Mouse (Mus musculus): ENCODE data around the gene Etl4.

The Etl4 gene

DNA sequence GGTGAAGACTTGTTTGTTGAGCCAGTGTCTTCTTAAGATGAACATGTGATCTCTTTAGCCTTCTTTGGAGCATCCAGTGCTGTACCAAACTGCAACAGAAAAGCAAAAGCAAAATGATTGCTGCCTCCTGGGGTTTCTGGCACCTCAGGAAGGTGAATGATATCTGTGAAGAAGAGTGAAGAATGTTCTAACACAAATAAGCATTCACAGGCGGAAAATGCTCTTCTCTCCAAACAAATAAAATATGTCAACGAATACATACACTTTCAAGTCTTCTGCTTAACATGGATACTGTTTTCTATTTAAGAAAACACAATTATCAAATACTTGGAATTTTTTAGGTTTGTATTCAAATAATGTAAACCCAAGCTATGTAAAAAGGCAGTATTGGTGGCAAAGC lies 678.3 kb downstream of the Etl4 start:
- DNase-seq = no peak

DNA sequence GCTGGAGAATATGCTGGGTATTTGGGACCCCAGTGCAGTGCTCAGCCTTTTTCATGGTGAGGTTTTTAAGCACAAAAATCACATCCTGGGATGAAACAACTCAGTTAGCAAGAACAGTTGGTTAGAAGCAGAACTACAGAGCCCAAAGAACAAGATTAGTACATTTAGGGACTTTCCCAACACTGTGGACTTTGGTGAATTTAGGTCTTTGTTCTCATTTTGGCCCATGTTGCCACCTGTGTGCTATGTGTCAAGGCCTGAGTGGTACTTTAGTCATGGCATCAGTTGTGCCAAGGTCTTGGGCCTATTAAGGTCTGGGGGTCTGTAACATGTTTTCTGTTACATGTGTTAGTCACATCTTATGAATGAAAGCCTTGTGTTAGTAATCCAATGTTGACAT lies 679.1 kb downstream of the Etl4 start:
- DNase-seq = no peak

DNA sequence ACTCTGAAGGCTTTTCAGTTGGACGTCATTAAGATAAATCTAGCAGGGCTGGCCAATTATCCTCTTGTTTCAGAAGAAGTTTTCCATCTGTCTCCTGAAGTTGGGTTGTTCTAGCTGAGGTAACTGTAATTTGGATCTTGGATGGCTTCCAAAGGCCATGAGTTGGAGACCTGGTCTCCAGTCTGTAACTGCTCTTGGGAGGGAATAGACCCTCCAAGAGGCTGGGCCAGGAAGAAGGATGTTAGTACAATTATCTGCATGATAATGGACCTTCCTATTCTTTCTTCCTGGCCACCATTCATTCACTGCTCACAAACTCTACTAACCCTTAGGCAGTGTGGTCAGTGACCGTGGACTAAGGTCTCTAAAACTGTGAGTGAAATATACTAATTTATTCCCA lies 684.5 kb downstream of the Etl4 start:
- no peak for DNase-seq

DNA sequence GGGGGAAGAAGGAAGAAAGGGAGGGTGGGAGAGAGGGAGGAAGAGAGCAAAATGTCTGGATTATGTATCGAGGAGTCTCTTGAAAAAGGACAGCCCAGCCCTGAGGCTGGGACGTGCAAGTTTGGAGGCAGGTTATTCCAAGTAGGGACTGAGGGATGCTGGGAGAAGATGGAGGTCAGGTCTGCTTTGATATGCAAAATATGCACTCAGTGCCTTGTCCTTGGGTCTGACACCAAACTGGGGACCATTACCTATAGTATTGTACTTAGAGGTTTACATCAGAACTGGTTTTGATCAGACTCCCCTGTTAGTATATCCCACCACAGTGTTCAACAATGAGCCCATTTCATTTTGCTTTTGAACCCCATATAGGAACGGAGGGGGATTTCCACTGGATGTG lies 685.4 kb downstream of the Etl4 start:
- DNase-seq = no peak

DNA sequence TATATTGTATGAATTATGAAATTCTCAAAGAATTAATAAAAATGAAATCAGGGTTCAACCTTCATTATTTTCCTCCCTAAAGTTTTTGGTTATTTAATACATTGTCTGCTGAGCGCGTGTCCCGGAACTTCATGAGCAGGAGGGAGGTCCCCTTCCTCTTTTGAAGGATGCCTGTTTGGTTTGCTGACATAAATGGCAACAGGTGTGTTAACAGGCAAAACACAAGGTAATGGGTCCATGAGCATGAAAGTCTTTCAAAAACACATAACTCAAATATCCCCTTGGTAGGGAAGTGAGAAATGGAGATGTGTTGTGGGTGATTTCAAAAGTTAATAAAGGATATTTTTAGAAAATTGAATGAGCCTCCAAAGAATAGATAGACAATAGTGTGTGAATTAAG lies 687.0 kb downstream of the Etl4 start:
- DNase-seq = no peak

DNA sequence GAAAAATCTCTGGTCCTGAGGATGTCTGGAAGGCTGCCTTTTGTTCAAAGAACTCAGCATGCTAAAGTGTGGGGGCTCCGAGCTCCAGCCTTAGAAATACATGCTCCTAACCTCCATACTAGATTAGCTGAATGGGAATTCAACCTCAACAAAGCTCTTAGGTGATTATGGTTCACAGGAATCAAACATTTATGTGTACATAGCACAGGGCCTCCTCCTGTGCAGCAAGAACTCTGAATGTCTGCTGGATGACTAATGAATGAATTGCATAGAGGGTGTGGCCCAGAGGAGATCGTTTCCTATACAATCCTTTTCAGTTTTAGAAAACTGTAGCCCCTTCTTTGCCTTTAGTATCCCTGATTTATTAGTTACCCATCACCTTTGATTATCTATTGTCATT lies 687.6 kb downstream of the Etl4 start:
- DNase-seq = no peak

DNA sequence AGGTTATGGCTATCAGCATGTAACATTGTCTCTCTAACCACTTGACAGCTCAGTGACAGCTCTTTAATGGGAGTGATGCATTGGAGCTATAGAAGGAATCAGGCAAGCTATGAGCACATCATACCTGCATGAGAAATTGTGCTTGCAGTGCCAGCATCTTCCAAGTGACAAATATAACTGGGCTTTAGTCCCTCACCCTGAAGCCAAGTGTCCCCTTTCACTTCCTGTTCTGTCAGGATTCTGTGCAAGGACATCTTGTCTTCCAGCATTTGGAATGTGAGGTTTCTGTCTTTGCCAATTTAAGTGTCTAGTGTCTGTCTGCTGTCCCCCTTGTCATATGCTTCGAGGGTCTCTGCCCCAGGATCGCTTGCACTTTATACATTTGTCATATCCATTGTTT lies 693.1 kb downstream of the Etl4 start:
- DNase-seq = no peak

DNA sequence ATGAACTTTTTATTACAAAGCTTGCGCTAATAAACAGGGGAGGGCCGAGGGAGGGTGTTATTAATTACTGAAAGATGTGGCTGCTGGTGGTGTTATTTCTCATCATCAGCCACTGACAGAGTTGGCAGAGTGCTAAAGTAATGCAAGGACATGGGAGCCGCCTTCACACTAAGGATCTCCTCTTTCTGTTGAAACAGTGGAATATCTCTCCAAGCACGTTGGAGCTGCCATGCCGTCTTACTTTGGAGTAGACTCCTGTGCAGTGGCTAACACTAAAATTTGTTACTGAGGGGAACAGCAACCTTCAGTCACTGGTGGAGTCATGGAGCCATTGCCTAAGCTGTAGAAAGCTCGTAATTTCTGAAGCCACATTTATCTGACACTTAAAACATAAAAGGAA lies 694.0 kb downstream of the Etl4 start:
- no peak for DNase-seq

DNA sequence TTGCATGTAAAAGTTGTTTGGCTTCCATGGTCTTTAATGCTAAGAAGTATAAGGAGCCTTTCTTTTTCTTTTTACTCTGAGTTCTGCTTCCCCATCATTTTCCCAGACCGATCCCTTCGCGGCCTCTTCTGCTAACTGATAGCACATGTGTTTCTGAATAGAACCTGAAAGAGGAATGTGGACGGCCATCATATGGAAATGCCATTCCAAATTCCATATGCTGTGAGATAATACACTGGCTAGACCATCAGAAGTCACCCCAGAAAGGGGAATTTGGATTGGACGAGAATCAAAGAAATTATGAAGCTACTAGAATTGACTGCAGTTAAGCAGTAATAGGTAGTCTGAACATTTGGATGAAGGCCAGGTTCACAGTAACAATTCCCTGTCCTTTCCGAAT lies 694.4 kb downstream of the Etl4 start:
- no peak for DNase-seq

DNA sequence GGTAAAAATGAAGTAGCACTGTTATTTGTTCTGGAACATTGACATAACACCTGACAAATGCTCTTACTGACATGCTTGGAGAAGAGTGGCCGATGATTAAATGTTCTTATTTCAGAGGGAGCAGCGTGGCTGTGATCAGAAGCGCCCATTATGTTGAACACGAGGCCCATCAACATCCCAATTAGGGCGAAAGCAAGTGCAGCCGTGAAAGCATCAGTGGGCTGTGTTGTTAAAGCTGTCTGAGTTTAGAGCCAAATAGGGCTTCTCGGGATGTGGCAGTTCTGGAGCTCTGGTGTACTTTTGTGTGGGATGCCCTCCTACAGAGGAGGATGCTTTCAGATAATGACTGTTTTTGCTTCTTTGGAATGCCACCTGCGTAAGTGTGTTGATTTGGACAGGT lies 699.6 kb downstream of the Etl4 start:
- no peak for DNase-seq

DNA sequence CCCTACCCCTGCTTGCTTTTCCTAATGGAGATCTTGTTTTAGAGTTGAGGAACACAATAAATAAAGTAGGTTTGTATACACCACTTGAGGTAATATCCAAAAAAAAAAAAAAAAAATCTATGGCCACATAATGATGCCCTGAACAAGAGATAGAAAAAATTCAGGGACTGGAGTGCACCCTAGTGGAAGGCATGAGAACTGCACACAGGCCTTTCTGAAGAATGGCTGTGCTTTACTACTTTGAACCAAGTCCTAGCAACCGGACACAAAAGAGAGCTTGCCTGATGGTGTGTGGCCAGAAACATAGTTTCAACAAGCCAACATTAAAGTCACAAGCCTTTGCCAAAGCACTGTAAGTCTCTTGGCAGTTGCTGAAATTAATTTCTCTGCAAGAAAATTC lies 706.4 kb downstream of the Etl4 start:
- DNase-seq = peak; percentile 4 to 8

DNA sequence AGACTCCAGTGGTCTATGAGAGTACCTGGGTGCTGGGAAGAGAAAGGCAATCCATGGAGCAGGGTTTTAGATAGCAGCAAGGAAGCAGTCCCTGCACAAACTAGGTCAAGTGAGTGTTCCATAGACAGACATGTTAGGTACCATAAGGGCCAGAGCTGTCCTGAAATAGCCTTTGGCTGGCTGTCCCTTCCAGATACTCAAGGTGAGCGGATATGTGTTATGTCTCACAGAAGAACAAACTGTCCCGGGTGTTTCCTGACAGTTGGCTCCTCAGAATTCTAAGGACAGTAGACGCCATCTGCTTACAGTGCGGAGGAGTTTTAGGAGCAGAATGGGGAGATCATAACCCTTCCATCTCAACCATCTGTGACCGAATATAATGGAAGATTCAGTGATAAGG lies 708.8 kb downstream of the Etl4 start:
- DNase-seq = peak in 1 of 2 experiments; percentile 3

DNA sequence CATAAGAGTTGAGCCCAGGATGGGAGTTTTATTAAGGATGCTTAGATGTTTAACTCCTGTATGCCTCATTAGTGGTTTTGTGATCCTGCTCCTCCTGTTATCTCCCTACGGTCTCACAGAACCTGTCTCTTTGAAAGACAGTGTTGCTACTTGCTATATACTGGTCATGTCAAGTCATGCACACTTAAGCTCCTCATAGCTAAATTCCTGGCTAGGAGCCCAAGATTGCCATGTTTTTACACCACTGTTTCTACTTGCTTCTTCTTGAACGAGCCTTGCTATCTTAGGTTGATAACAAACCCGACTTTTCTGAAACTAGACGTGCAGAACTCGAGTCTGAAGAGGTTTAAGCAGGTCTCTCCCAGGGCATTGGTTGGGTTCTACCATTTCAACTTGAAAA lies 710.3 kb downstream of the Etl4 start:
- no peak for DNase-seq

DNA sequence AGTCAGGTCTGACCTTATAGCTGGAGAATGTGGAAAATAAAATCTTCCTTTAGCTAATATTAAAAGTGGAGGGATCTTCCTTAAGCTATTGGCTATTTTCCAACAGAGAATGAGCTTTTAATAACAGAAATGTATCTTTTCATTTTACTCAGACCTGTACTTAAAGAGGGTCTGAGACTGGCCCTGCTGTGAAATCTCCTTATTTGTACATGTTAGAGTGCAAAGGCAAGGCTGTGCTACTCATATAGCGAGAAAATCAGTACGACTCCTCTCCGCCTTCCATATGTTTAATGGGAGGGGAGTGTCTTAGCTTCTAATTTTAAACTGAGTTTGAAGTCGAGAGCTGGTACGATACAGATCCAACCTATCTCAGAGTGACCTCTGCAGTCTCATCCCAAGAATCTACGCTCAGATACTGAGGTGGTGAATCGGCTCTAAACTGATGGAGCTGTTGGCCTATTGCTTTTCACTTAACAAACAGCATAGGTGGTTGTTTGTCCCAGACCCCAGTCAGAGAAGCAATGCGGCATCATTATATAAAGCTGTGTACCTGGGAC lies 719.7 kb downstream of the Etl4 start:
- no peak for DNase-seq

DNA sequence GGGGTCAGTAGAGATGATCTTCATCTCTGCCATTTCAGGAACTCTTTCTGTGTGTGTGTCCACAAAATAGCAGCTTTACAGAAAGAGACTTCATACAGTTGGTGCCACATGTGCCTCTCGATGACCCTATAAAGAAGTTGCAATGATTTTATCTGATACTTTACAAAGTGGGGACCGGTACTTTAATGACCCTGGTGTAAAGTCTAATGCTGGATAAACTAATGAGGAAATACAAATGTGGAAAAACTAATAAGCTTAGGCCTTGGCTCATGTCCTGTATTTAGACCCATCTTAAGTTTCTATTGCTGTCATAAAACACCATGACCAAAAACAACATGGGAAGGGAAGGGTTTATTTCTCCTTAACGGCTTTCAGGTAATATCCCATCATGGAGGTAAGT lies 729.0 kb downstream of the Etl4 start:
- no peak for DNase-seq

DNA sequence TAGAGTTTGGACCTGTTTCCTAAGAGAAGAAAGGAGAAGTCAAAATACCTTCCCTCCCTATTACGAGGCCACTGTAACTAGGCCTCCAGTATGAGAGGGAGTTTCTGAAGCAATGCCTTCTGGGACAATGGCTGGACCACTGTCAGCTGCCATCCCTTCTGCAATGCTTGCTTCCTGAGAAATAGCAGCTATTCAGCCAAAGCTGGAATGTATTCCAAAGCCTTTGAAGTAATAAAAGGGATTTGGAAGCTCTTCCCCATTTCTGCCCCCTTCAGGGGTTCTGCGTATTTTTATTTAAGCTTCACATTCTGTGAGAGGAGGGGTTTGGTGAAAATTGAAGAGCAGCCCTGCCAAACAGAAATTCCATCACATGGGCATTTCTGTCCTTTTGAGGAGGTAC lies 730.1 kb downstream of the Etl4 start:
- DNase-seq = no peak

DNA sequence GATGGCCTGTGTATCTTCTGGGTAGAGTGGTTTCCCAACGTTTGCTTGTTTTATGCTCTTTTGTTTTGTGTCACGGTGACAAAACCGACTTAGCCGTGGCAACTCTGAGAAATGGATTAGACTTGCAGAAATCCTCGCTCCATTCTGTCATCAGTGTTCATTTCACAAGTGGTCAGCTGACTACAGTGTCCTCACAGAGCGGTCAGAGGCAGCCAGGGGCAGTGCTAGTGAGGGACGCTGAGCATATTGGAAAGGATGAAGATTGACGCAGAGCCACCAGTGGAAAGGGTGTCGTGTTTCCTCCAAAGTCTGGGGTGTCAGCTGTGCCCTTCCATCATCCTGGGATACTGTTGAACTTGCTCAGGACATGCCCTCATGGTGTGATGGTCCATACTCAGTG lies 733.2 kb downstream of the Etl4 start:
- no peak for DNase-seq

DNA sequence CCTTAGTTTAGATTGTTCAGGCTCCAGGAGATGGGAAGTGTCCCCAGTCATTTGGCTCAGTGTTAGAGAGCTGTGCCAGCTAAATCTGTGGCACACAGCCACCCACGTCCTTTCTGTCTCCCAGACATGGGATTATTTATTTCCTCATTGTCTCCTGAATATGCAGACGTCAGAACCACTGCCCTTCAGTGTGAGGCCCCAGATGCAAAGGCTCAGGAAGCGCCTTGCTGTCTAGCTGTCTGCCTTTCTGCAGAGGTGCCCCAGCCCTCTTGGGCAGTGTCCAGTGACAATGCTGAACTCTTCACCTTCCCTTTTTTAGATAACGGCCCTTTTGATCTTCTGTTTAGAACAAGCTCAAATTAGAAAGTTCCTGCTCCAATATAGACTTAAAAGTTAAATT lies 740.2 kb downstream of the Etl4 start:
- DNase-seq = no peak

DNA sequence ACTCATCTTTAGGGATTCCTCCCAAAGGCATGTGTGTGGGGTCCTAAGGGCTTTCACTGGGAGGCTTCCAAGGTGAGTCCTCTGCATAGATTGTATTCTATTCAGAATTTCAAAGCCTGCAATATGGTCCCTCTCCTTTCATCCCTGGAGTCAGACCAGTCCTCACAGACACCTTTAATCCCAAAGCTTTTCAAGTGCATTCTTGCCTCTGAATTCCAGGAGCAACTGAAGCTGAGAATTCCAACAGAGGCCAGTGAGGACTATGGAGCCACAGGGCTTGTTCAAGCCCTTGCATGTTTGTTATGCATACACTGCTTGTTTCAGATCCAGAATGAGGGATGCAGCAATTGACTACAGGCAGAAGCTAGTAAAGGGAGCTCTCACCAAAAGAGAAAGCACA lies 743.5 kb downstream of the Etl4 start:
- no peak for DNase-seq

DNA sequence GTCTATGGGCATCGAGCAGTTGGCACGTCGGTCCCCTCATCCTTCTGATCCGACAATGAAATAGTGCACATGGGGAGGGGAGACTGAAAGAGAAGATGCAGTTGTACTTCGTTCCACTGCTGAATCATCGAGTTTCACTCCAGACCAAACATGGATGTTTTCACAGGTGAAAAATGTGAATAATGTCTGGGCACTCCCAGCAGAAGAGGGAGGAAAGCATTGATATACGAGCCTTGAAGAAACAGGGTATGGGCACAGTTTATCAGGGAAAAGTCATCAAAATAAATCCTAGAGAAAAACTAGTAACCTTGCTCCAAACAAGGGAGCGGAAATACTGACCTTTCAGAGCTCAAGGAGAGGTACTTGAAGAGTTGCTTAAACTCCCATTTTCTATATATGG lies 744.5 kb downstream of the Etl4 start:
- DNase-seq = no peak

DNA sequence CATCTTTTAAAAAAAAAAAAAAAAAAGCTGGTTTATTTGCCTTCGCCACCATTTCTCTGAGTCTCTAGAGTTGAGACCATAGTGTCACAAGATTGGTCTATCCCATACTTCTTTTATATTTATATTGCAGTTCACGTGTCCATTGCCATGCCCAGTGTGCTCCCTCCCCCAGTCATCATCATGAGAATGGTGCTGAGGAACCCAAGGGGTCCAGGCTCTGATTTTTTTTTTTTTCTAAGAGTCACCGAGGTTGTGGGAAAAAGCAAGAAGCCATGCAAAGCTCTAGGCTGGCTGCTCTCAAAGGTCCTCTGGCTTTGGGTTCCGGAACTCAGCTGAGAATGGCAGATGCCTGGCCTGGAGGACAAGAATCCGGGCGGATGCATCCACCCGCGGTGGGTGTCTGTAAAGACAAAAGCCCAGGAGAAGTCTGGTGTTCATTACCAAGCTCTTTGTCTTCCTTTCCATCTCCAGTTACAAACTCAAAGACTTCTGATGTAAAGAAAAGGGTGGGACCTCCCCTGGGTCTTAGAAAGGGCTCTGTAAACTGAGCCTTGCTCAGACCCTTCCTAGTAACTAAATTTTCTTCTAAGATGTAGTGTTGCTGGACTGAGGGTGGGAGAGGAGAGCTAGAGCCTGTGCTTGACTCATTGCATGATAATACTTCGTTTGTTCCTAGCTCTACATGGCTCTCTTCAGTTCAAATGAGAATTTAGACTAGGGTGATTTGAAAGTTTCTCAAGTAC lies 745.2 kb downstream of the Etl4 start:
- DNase-seq = no peak

DNA sequence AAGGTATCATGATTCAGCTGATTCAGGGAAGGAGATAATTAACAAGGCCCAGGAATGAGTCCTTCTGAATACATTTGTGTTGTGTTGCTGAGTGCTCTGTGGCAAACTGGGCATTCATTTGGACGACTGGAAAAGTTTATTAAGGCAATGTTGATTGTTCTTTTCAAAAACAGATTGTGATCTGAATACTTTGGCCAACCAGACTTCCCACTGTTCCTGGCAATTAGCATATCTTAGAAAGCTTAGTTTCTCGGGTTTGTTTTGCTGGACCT lies 745.7 kb downstream of the Etl4 start:
- DNase-seq = no peak

DNA sequence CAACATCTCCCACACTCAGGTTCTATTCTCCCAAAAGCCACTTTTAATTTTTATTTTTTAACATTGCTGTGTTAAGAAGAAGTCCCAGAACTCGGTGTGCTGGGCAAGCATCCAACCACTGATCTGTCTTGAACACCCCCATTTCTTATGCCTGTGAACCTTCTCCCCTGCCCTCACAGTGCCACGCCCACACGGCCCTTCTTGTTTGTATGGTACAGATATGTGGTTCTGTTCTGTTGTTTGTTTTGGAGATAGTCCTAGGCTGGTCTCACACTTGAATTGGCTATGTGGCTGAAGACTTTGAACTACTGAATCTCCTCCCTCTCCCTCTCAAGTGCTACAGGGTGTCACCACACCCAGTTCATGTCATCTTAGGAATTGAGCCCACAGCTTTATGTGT lies 748.3 kb downstream of the Etl4 start:
- DNase-seq = no peak

DNA sequence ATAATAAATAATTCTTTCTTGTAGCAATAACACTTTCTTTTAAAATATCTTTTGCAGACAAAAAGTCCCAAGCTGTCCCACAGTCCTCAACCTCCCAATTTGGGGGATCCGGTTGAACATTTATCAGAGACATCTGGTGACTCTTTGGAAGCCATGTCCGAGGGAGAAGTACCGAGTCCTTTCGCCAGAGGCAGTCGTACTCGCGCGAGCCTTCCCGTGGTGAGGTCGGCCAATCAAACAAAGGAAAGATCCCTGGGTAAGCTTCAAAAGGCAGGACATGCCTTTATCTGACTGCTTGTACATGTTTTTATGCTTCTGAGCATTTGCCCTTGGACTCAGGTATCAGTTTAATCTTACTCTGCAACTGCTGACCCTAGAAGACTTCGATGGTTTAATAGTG lies 752.3 kb downstream of the Etl4 start:
- no peak for DNase-seq

DNA sequence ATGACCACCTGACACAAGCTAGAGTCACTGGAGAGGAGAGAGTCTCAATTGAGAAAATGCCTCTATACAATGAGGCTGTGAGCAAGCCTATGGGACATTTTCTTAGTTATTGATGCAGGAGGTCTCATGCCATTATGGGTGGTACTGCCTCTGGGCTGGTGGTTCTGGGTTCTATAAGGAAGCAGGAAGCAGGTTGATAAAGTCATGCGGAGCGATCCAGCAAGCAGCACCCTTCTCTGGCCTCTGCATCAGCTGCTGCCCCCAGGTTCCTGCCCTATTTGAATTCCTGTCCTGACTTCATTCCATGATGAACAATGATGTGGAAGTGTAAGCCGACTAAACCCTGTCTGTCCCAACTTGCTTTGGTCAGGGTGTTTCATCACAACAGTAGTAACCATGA lies 753.1 kb downstream of the Etl4 start:
- DNase-seq = no peak

Data from cerebellum, postnatal 36 days (tissue).